Mouse (Mus musculus): ENCODE results near the gene 9530053A07Rik.

DNA sequence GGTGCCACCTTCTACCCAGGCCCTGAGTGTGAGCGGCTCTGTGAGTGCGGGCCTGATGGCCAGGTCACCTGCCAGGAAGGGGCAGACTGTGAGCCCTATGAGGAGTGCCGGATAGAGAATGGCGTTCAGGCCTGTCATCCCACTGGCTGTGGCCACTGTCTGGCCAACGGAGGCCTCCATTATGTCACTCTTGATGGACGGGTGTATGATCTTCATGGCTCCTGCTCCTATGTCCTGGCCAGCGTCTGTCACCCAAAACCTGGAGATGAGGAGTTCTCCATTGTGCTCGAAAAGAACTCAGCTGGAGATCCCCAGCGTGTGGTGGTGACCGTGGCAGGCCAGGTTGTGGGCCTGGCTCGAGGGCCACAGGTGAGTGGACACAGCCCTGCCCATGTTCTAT lies 23.0 kb upstream of the 9530053A07Rik start:
- TF ChIP-seq CTCF (IDR thresholded peaks at IDR 0.05; ENCODE audit: low read depth, low read length) = no peak
- no peak for TF ChIP-seq POLR2A (IDR thresholded peaks at IDR 0.05; ENCODE audit: extremely low read depth, insufficient read depth, low read length)

Data from liver, adult 2 months (tissue).